Mouse (Mus musculus) liver (tissue): ENCODE measurements around the gene Zmynd12.

Source experiments
- DNase-seq: peaks from one replicate; pipeline ENCODE4 v3.0.0-alpha.2; 2020; ENCODE audit warnings: mixed read lengths

Gene Zmynd12

GRCm38 (mm10) chr4:119450436-119450835, 27.8 kb downstream of the Zmynd12 start:
- DNase-seq: no peak

- no peak for DNase-seq
These were observed 30.5 kb downstream of the Zmynd12 start for GRCm38 (mm10) chr4:119453128-119453527.

GRCm38 (mm10) chr4:119453533-119453932, 30.9 kb downstream of the Zmynd12 start:
- no peak for DNase-seq

- DNase-seq: peak; percentile 22
These were observed 37.7 kb downstream of the Zmynd12 start for GRCm38 (mm10) chr4:119460296-119460695.

GRCm38 (mm10) chr4:119460728-119461141, 38.1 kb downstream of the Zmynd12 start:
- no peak for DNase-seq

GRCm38 (mm10) chr4:119462457-119462856, 39.8 kb downstream of the Zmynd12 start:
- no peak for DNase-seq

GRCm38 (mm10) chr4:119462858-119463755, 40.5 kb downstream of the Zmynd12 start:
- DNase-seq: peak; percentile 28

- DNase-seq: no peak
These were observed 41.3 kb downstream of the Zmynd12 start for GRCm38 (mm10) chr4:119463756-119464419.

GRCm38 (mm10) chr4:119465841-119466240, 43.2 kb downstream of the Zmynd12 start:
- DNase-seq: no peak

GRCm38 (mm10) chr4:119467720-119468380, 45.2 kb downstream of the Zmynd12 start:
- no peak for DNase-seq

GRCm38 (mm10) chr4:119472545-119472944, 49.9 kb downstream of the Zmynd12 start:
- no peak for DNase-seq

GRCm38 (mm10) chr4:119473150-119473549, 50.5 kb downstream of the Zmynd12 start:
- no peak for DNase-seq

GRCm38 (mm10) chr4:119483051-119483450, 60.4 kb downstream of the Zmynd12 start:
- DNase-seq: no peak

- no peak for DNase-seq
These were observed 62.3 kb downstream of the Zmynd12 start for GRCm38 (mm10) chr4:119484882-119485281.

GRCm38 (mm10) chr4:119489666-119490065, 67.1 kb downstream of the Zmynd12 start:
- DNase-seq: no peak

- DNase-seq: peak; percentile 41
These were observed 68.2 kb downstream of the Zmynd12 start for GRCm38 (mm10) chr4:119490806-119491205.

GRCm38 (mm10) chr4:119492291-119492932, 69.8 kb downstream of the Zmynd12 start, which contains the start of gene Rimkla:
Gene Rimkla (minus strand): TSS chr4:119492628.
- peak; percentile 51 for DNase-seq

- no peak for DNase-seq
These were observed 70.3 kb downstream of the Zmynd12 start for GRCm38 (mm10) chr4:119492933-119493327.

GRCm38 (mm10) chr4:119498319-119498848, 75.8 kb downstream of the Zmynd12 start:
- DNase-seq: no peak

GRCm38 (mm10) chr4:119511591-119511990, 89.0 kb downstream of the Zmynd12 start:
- no peak for DNase-seq

- no peak for DNase-seq
These were observed 90.1 kb downstream of the Zmynd12 start for GRCm38 (mm10) chr4:119512731-119513141.
